Mouse (Mus musculus) hindbrain, embryonic 10.5 days (tissue): ENCODE results near the gene Rps18. TPM values are rescaled to one million over a fixed set of nuclear protein-coding genes. Genes with fewer than 3 reads are reported as not detected.

ENCODE experiments used
- DNase-seq: peaks from one replicate; pipeline ENCODE4 v3.0.0-alpha.2; 2017; ENCODE audit warnings: low spot score
- H3K27ac ChIP-seq: fragments of 300-500 bp; sonication (generic); 2 replicates; pipeline ENCODE4 v1.5.1; 2016; ENCODE audit warnings: mild to moderate bottlenecking, moderate library complexity
- H3K27me3 ChIP-seq: fragments of 300-500 bp; sonication (generic); 2 replicates; pipeline ENCODE4 v1.6.1; 2016; ENCODE audit warnings: mild to moderate bottlenecking; ENCODE audit not compliant: poor library complexity, insufficient read depth, severe bottlenecking
- H3K36me3 ChIP-seq: fragments of 300-500 bp; sonication (generic); 2 replicates; pipeline ENCODE4 v1.6.1; 2016; ENCODE audit warnings: mild to moderate bottlenecking, moderate library complexity
- H3K4me1 ChIP-seq: fragments of 300-500 bp; sonication (generic); replicated peaks from 2 replicates; pipeline ENCODE4 v1.6.1; 2016; ENCODE audit warnings: mild to moderate bottlenecking
- H3K4me3 ChIP-seq: fragments of 300-500 bp; sonication (generic); 2 replicates; pipeline ENCODE4 v1.5.1; 2016; ENCODE audit warnings: mild to moderate bottlenecking, moderate library complexity
- H3K9me3 ChIP-seq: fragments of 300-500 bp; sonication (generic); 2 replicates; pipeline ENCODE4 v1.6.1; 2016; ENCODE audit warnings: mild to moderate bottlenecking, moderate library complexity
- WGBS: fragments of 180-500 bp; shearing (Covaris S2); methylation state at CpG from one replicate; pipeline ENCODE4 v1.1.7; 2016; 5-methylcytosine and 5-hydroxymethylcytosine counted together
- polyA plus RNA-seq: library from polyadenylated mRNA; unstranded; fragments of >200 nt; fragmentation: Nextera tagmentation; extraction: Ambion mirVana; gene quantifications from 2 replicates; pipeline ENCODE4 v1.2.1, GENCODE M21; 2016

Rps18 gene
- polyA plus RNA-seq, 1 experiment from 2014 or later = 1,286 TPM

GRCm38 (mm10) chr17:33920282-33921097 lies 35.3 kb downstream of the Rps18 start:
- H3K4me1 ChIP-seq = peaks cover 55% of the 10 kb centered on the region
- under 1% methylated on average over 36 of the region's 36 CpGs for whole genome bisulfite sequencing

GRCm38 (mm10) chr17:33919351-33920281 lies 36.2 kb downstream of the Rps18 start:
- H3K4me1 ChIP-seq = peaks cover 63% of the 10 kb centered on the region

More at GRCm38 (mm10) chr17:33920282-33921097, 35.3 kb downstream of the Rps18 start:
- DNase-seq = peak; percentile 88
- Histone ChIP-seq H3K4me3 (peak overlapping the region; percentile 61), H3K27me3 (0 out of 2 replicates have a peak, but pooled peaks cover 17% of the 10 kb centered on the region), H3K36me3 (peaks cover 28% of the 10 kb centered on the region), H3K9me3 (0 out of 2 replicates have a peak, but pooled peaks cover 2% of the 10 kb centered on the region), H3K27ac (peak overlapping the region; percentile 83)

GRCm38 (mm10) chr17:33918293-33919203 lies 37.3 kb downstream of the Rps18 start:
- H3K4me1 ChIP-seq = peaks cover 66% of the 10 kb centered on the region
- 59% methylated on average over 37 of the region's 37 CpGs for WGBS
- no peak for DNase-seq

More at GRCm38 (mm10) chr17:33919351-33920281, 36.2 kb downstream of the Rps18 start:
- H3K27me3 ChIP-seq = 0 out of 2 replicates have a peak, but pooled peaks cover 17% of the 10 kb centered on the region
- 0 out of 2 replicates have a peak, but pooled peaks cover 2% of the 10 kb centered on the region for H3K9me3 ChIP-seq
- H3K4me3 ChIP-seq = peak overlapping the region; percentile 61
- WGBS = under 1% methylated on average over 52 of the region's 52 CpGs
- peaks cover 27% of the 10 kb centered on the region for H3K36me3 ChIP-seq
- H3K27ac ChIP-seq = peak overlapping the region; percentile 83
- peak; percentile 46 for DNase-seq

GRCm38 (mm10) chr17:33917656-33918292 lies 38.0 kb downstream of the Rps18 start:
- WGBS = 85% methylated on average over 18 of the region's 18 CpGs
- H3K27ac ChIP-seq = no peak overlapping the region
- peaks cover 70% of the 10 kb centered on the region for H3K4me1 ChIP-seq

More at GRCm38 (mm10) chr17:33918293-33919203, 37.3 kb downstream of the Rps18 start:
- Histone ChIP-seq H3K27me3 (0 out of 2 replicates have a peak, but pooled peaks cover 17% of the 10 kb centered on the region), H3K27ac (peak overlapping the region; percentile 35; the same call in 1 of the 2 replicates), H3K9me3 (0 out of 2 replicates have a peak, but pooled peaks cover 2% of the 10 kb centered on the region), H3K36me3 (peaks cover 37% of the 10 kb centered on the region), H3K4me3 (peak overlapping the region; percentile 61)

GRCm38 (mm10) chr17:33916847-33917655 lies 38.8 kb downstream of the Rps18 start:
- Histone ChIP-seq H3K27ac (peak overlapping the region; percentile 46; the same call in 1 of the 2 replicates), H3K4me3 (peak overlapping the region; percentile 79), H3K36me3 (peaks cover 52% of the 10 kb centered on the region), H3K9me3 (0 out of 2 replicates have a peak, but pooled peaks cover 2% of the 10 kb centered on the region), H3K4me1 (peaks cover 71% of the 10 kb centered on the region), H3K27me3 (0 out of 2 replicates have a peak, but pooled peaks cover 17% of the 10 kb centered on the region)
- no peak for DNase-seq
- 74% methylated on average over 31 of the region's 31 CpGs for WGBS

More at GRCm38 (mm10) chr17:33917656-33918292, 38.0 kb downstream of the Rps18 start:
- Histone ChIP-seq H3K36me3 (peaks cover 45% of the 10 kb centered on the region), H3K4me3 (peak overlapping the region; percentile 79), H3K27me3 (0 out of 2 replicates have a peak, but pooled peaks cover 17% of the 10 kb centered on the region), H3K9me3 (0 out of 2 replicates have a peak, but pooled peaks cover 2% of the 10 kb centered on the region)
- DNase-seq = no peak

GRCm38 (mm10) chr17:33916294-33916693 lies 39.5 kb downstream of the Rps18 start:
- H3K4me1 ChIP-seq = peaks cover 74% of the 10 kb centered on the region
- 1% methylated on average over 20 of the region's 20 CpGs for WGBS

GRCm38 (mm10) chr17:33915671-33916250 lies 40.0 kb downstream of the Rps18 start, which contains the start of the genes Tapbp and Zbtb22:
Gene Tapbp (plus strand): TSS chr17:33915899.
Gene Zbtb22 (plus strand): TSS chr17:33915904.
- H3K27me3 ChIP-seq = 0 out of 2 replicates have a peak, but pooled peaks cover 17% of the 10 kb centered on the region
- H3K4me3 ChIP-seq = peak within 1 kb of the TSS; percentile 79
- peak within 1 kb of the TSS; percentile 96 for H3K27ac ChIP-seq
- H3K4me1 ChIP-seq = peaks cover 70% of the 10 kb centered on the region
- peaks cover 65% of the 10 kb centered on the region for H3K36me3 ChIP-seq
- peak; percentile 98 for DNase-seq
- WGBS = under 1% methylated on average over 34 of the region's 34 CpGs
- 0 out of 2 replicates have a peak, but pooled peaks cover 2% of the 10 kb centered on the region for H3K9me3 ChIP-seq

More at GRCm38 (mm10) chr17:33916294-33916693, 39.5 kb downstream of the Rps18 start:
- Histone ChIP-seq H3K4me3 (peak overlapping the region; percentile 79), H3K27ac (peak overlapping the region; percentile 96), H3K9me3 (0 out of 2 replicates have a peak, but pooled peaks cover 2% of the 10 kb centered on the region), H3K36me3 (peaks cover 60% of the 10 kb centered on the region), H3K27me3 (0 out of 2 replicates have a peak, but pooled peaks cover 17% of the 10 kb centered on the region)
- no peak for DNase-seq

GRCm38 (mm10) chr17:33914969-33915391 lies 40.8 kb downstream of the Rps18 start:
- Histone ChIP-seq H3K4me3 (peak overlapping the region; percentile 79), H3K27me3 (0 out of 2 replicates have a peak, but pooled peaks cover 17% of the 10 kb centered on the region), H3K4me1 (peaks cover 70% of the 10 kb centered on the region), H3K9me3 (0 out of 2 replicates have a peak, but pooled peaks cover 2% of the 10 kb centered on the region), H3K27ac (no peak overlapping the region), H3K36me3 (peaks cover 70% of the 10 kb centered on the region)
- 69% methylated on average over 13 of the region's 13 CpGs for WGBS
- DNase-seq = no peak

- H3K27me3 ChIP-seq = 0 out of 2 replicates have a peak, but pooled peaks cover 16% of the 10 kb centered on the region
- no peak for DNase-seq
- 0 out of 2 replicates have a peak overlapping the region, but pooled peaks have one; percentile 2 for H3K4me3 ChIP-seq
- H3K27ac ChIP-seq = no peak overlapping the region
- 0 out of 2 replicates have a peak, but pooled peaks cover 2% of the 10 kb centered on the region for H3K9me3 ChIP-seq
- WGBS = 93% methylated on average over 8 of the region's 8 CpGs
- peaks cover 64% of the 10 kb centered on the region for H3K4me1 ChIP-seq
- peaks cover 70% of the 10 kb centered on the region for H3K36me3 ChIP-seq
Observed at GRCm38 (mm10) chr17:33913905-33914304, 41.9 kb downstream of the Rps18 start.

- H3K4me3 ChIP-seq = no peak overlapping the region
- H3K9me3 ChIP-seq = 0 out of 2 replicates have a peak, but pooled peaks cover 2% of the 10 kb centered on the region
- 93% methylated on average over 10 of the region's 10 CpGs for WGBS
- DNase-seq = no peak
- H3K4me1 ChIP-seq = peaks cover 64% of the 10 kb centered on the region
- H3K27ac ChIP-seq = no peak overlapping the region
- peaks cover 65% of the 10 kb centered on the region for H3K36me3 ChIP-seq
- 0 out of 2 replicates have a peak, but pooled peaks cover 10% of the 10 kb centered on the region for H3K27me3 ChIP-seq
Observed at GRCm38 (mm10) chr17:33913264-33913663, 42.5 kb downstream of the Rps18 start.
